Mouse (Mus musculus) cerebellum, adult (tissue): ENCODE measurements at regions not wholly inside any gene's neighbourhood (a gene's known extent, or its start where the extent isn't known, plus 50 kb on each side); places are given as distances from the start of the nearest gene placed in this dataset.
"Not testable (repeated sequence)": the region's sequence is repeated elsewhere in the genome, so short reads cannot be mapped to it uniquely, and the experiment has no call there.

ENCODE experiments used
- ATAC-seq: cut with Nextera tagmentation; 2 replicates; pipeline ENCODE4 v1.9.2; 2017; ENCODE audit warnings: mild to moderate bottlenecking, moderate library complexity, mixed read lengths; ENCODE audit not compliant: insufficient number of reproducible peaks, low FRiP score, low TSS enrichment

DNA sequence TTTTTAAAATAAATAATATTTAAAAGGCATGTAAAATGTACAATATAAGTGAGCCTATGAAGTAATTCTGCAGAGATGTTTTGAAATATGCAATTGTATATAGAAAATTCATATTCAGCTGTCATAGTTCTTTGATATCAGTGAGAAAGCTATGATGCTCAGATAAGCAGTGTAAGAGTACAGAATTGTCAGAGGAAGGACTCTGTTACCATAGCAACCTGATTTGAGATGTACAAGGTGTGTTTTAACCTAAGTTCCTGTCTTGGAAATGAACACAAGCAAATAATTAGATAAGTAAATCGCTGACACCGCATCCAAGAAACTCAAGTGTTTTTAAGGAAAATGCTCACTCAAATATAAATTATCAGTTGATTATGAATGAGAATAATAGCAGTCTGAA is 271.8 kb downstream of the Gabrg2 start:
- ATAC-seq, result no peak

DNA sequence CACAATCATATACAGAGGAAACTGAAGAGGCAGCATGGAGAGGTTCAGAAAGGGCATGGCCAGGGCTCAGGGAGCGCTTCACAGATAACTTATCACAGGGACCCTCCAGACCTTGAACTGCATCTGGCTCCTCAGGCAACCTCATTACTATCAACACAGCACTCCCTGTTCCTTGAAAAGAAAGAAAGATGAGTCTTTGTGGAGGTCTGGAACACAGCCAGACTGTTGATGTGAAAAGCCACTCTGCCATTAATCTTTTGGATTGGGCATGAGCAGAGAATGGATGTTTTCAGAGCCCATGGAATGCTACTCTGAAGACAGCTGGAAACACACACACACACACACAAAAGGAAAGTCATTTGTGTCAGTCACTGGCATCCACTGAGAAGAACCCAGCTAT is 284.0 kb downstream of the Gabrg2 start:
- ATAC-seq, result no peak

DNA sequence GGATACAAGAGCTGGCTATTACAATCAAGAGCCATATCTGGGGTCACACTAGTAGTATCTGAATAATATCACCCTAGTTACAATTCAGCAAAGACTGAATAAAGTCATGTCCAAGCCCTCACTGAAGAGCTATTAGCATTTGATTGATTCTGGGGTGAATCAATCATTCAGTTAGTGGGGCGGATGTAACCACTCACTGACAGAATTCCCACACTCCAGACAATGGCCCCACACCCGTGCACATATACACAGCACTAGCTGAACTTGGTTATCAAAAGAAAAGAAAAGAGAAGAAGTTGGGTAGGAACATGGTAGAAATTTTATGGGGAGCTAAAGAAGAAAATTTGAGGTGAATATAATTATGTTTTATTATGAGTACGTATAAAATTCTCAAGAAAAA is 310.0 kb downstream of the Gabrg2 start:
- ATAC-seq, result no peak

DNA sequence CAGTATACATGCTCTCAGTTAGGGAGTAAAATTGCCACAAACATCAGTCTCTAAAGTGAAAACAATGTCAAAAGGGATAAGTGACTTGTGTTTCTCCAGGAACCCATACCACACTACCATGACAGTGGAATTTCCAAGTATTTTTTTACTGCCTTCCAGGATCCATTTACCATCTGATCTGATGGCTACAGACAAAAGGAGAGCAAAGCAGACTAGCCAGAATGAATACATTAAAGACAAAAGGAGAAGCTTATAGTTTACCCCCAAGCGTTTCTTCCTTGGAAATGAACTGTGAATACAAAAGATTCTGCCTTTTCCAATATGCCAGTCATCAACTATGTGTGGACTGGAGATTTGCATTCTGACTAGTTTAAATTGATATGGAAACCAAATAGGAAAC is 317.7 kb downstream of the Gabrg2 start:
- no peak for ATAC-seq

DNA sequence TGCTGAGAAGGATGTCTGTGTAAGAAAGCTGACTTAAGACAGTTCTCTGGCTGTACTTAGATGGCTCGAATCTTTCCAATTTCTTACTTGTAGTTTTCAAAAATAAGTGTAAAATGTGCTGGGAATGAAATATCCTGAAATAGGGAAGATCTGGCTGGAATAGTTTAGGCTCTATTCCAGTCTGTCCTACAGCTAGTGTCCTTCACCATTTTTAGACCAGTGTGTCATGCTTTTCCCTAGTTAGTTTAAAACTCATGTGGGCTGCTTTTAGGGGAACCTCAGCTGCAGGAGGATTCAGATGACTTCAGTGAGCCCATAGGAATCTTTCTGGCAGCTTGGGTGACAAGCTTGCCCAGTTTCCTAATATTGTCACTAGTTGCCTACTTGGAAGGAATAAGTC is 348.1 kb downstream of the Gabrg2 start:
- no peak for ATAC-seq

DNA sequence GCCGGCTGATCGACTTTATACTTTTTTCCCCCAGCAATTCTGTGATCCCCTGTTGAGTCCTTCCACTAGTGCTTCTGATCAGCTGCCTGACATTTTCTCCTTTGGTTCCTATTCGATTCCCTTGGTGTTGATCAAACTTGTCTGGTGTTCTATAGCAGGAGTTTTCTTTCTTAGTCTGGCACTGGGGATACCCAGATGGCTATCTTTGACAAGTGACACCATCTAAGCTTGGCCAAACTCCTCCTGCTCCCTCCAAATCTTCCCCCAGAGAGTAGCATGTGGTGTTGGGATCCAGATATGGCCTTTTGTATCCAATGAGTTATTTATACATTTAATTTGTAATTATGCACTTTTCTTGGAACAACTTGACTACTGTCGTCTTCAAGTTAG is 355.2 kb downstream of the Gabrg2 start:
- no peak for ATAC-seq

DNA sequence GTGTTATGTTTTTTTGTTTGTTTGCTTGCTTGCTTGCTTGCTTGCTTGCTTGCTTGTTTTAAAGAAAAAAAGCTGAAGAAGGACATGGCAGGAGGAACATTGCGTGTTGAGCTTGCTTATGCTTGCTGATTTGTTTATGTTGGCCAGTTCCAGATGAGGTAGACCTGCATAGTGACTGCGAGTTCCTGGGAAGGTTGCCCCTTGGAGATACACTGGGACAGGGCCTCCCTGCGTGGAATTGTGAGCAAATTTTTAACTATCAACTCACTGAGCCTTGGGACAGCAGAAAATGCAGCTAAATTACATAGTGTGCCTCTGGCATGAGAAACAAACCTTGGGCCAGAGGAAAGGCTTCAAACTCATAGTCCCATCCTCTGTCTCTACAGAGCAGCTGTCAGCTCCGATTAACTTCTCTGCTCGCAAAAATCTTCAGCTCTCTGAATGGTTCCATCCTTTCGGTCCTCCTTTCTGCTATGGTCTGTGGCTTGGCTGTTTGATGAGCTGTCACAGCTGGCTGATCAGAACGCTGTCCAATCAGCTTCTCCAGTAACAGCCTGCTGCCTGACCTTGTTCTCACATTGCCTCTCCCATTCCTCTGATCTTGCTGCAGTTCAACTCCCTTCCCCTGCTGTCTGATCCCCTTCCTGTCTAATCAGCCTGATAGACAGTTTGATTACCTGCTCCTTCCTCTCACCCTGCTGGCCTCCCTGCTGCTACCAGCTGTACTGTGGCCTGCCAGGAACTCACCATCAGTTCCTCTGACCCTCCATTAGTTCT is 355.7 kb downstream of the Gabrg2 start:
- 0 out of 2 replicates have a peak, but pooled peaks have one; percentile 15 for ATAC-seq

DNA sequence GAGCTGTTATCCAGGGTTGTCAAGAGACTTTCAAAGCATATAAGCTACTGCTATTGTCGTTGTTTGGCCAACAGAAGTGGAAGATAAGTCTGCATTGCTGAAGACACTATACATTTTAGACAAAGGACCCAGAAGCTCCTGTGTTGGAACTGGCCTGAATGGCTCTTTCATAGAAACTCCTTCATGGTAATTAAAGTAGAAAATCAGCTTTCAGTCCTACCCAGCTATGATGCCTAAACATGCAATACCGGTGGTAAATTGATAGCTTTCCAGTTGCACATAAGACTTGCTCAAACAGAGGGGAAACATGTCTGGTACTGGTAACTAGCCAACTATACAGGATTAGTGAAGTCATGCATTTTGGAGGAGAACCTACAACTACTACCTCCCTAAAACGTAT is 356.6 kb downstream of the Gabrg2 start:
- no peak for ATAC-seq

DNA sequence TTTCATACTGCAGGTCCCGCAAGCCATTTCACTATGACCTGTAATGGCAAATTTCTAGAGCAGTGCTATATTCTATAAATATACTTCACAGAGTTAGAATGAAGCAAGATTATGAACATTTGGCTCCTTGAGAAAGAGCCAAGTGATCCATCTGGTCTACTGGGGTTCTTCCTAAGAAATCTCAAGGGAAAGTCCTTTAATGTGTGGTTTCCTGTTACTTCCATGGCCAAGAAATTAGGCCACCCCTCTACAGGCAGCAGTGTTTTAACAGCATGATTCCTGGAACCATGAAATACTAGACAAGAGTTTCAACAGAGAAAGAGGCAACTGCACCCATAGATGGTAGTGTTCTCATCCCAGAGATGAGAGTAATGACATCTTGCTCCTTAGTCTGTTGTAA is 401.7 kb downstream of the Gabrg2 start:
- peak; percentile 80 for ATAC-seq

DNA sequence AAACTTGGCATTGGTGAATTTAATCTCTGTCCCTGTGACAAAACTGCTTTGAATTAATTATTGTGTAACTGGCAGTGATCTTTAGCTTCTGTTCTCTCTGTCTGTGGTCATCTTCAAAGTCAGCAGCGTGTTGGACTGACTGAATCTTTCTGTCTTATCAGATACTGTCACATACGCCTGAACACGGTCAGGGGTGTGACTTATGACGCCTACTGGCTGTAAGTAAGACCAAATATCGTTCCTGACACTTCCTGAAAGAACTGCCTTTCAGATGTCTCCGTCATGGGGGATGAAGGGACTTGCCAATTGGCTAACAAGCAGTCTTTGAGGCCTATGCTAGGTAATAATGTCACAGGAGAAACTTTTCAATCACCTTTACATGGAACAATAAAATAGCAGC is 402.2 kb downstream of the Gabrg2 start:
- peak; percentile 88 for ATAC-seq

DNA sequence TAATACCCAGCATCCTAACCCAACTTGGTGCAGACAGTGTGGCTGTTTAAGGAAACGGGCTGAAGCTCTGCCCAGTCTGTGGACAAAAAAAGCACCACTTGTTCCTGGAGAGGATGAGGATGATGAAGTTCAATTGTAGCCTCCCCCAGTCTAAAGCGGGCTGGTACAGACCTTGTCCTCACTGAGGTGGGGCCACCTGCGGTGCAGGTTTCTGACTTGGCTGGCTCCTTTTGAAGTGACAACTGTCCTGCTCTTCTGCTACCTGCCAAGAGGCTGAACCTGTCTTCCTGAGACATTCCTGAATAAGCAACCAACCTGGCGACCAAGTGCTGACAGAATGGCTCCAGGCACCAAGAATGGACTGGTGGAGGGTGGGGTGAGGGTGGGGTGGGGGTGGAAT is 409.2 kb downstream of the Gabrg2 start:
- ATAC-seq, result not testable (repeated sequence)
